Mouse (Mus musculus) thymus, adult 2 months (tissue): ENCODE results near the gene Plce1.

Experiments
- CTCF ChIP-seq: fragments of 200-500 bp; IDR thresholded peaks from 2 replicates; pipeline ENCODE4 v1.5.1; 2012; ENCODE audit warnings: mild to moderate bottlenecking, control low read depth, low read length, moderate library complexity, borderline replicate concordance; ENCODE audit not compliant: control insufficient read depth, poor library complexity, insufficient read depth; ENCODE audit errors: extremely low read depth
- POLR2A ChIP-seq: fragments of 200-500 bp; IDR thresholded peaks from 2 replicates; pipeline ENCODE4 v1.6.1; 2012; ENCODE audit warnings: mild to moderate bottlenecking, low read length, control low read depth, moderate library complexity; ENCODE audit not compliant: control insufficient read depth, poor library complexity, insufficient read depth; ENCODE audit errors: extremely low read depth

DNA sequence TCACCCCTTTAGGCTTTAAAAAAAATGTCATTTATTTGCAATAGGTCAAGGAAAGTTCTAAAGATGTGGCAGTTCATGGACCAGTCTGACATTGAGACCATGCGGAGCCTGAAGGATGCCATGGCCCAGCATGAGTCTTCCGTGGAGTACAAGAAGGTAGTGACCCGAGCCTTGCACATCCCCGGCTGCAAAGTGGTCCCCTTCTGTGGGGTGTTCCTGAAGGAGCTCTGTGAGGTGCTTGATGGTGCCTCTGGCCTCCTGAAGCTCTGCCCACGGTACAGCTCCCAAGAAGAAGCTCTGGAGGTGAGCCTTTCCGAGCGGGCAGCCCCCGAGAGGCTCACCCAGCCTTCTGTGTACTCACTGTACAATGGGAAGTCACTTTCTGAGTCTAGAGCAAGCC is 220.9 kb downstream of the Plce1 start:
- TF ChIP-seq CTCF (no peak), POLR2A (no peak)
